Mouse (Mus musculus) cerebellum, adult 2 months (tissue): ENCODE measurements around the gene Scpep1.
"Not testable (repeated sequence)": the region's sequence is repeated elsewhere in the genome, so short reads cannot be mapped to it uniquely, and the experiment has no call there.

Experiments used
- CTCF ChIP-seq: fragments of 200-500 bp; IDR thresholded peaks from 2 replicates; pipeline ENCODE4 v1.5.1; 2011; ENCODE audit warnings: low read depth, mild to moderate bottlenecking, control low read depth, low read length, moderate library complexity, borderline replicate concordance; ENCODE audit not compliant: insufficient read depth
- POLR2A ChIP-seq: fragments of 200-500 bp; IDR thresholded peaks from 2 replicates; pipeline ENCODE4 v1.6.1; 2011; ENCODE audit warnings: low read length, control low read depth, borderline replicate concordance; ENCODE audit not compliant: insufficient read depth

- not testable (repeated sequence) for TF ChIP-seq CTCF, POLR2A
Measured at GRCm38 (mm10) chr11:88893501-88893900, 61.8 kb downstream of the Scpep1 start.
